17 mouse cellular contexts compared by ENCODE assay signal in the genomic region with DNA sequence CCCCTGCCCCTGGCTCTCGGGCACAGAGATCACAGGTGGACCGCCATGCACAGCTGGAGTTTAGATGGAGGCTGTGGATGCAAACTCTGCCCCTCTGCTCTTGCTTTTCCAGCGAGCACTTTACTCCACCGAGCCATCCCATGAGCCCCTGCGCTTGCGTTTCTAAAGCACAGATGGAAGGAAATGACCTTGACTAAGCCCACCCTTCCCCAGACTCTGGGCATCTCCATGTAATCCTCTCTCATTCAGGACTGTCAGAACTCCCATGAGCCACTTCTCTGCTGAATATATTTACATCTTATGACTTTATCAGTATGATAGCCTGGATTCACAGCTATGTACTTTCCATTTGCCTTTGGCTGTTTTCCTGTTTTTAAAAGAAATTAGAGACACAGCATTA.
"Had no signal": no experiment of that assay in that cellular context is flagged by ENCODE, and none has a peak within 500 bp of the region (broad histone marks: within the 10 kb centered on the region; RNA-seq: fewer than 3 reads in every experiment).

No protein-coding gene starts in this region.

- H3K27ac ChIP-seq: liver, embryonic 13.5 days; liver, embryonic 15.5 days; lung, embryonic 15.5 days; macrophage; neural tube, embryonic 12.5 days had no signal

- H3K27me3 ChIP-seq: liver, embryonic 13.5 days; liver, embryonic 15.5 days; lung, embryonic 15.5 days; neural tube, embryonic 12.5 days had no signal

- H3K9me3 ChIP-seq: liver, embryonic 15.5 days; lung, embryonic 15.5 days had no signal

- H3K4me2 ChIP-seq: liver, embryonic 11.5 days; liver, embryonic 13.5 days; liver, embryonic 15.5 days; lung, embryonic 15.5 days; neural tube, embryonic 12.5 days had no signal

- H3K4me3 ChIP-seq: liver, embryonic 13.5 days; liver, embryonic 15.5 days; lung, embryonic 15.5 days; megakaryocyte, embryonic 14.5 days; neural tube, embryonic 12.5 days had no signal

- H3K4me1 ChIP-seq: megakaryocyte, embryonic 14.5 days had no signal

- H3K9ac ChIP-seq: liver, embryonic 13.5 days; liver, embryonic 15.5 days; liver, postnatal 0 days; lung, embryonic 15.5 days; neural tube, embryonic 12.5 days had no signal

- H3K36me3 ChIP-seq: liver, embryonic 13.5 days; liver, embryonic 15.5 days; lung, embryonic 15.5 days; neural tube, embryonic 12.5 days had no signal

- DNase-seq: liver; liver, embryonic 13.5 days; liver, postnatal 0 days; lung, adult 2 months; lung, postnatal 14 days; lung, postnatal 36 days; right cerebral cortex, postnatal 14 days; thymus, adult 18-20 months; thymus, postnatal 14 days; thymus, postnatal 36 days had no signal

- ATAC-seq: liver, postnatal 0 days; lung, postnatal 0 days had no signal
